Mouse (Mus musculus): ENCODE results near the gene 4930564D02Rik.

The 4930564D02Rik gene

GRCm38 (mm10) chr3:105066544-105066943 lies at the start of gene 4930564D02Rik:
4930564D02Rik (plus strand) TSS chr3:105066844.
- no peak for DNase-seq

GRCm38 (mm10) chr3:105017314-105017713 lies 49.3 kb upstream of the 4930564D02Rik start:
- DNase-seq, result no peak

- DNase-seq, result no peak
Measured at GRCm38 (mm10) chr3:105018085-105018782, 48.4 kb upstream of the 4930564D02Rik start.

- DNase-seq, result no peak
Measured at GRCm38 (mm10) chr3:105018783-105019105, 47.9 kb upstream of the 4930564D02Rik start.

GRCm38 (mm10) chr3:105019826-105020692 lies 46.6 kb upstream of the 4930564D02Rik start:
- no peak for DNase-seq

GRCm38 (mm10) chr3:105023371-105024005 lies 43.2 kb upstream of the 4930564D02Rik start:
- no peak for DNase-seq

- no peak for DNase-seq
Measured at GRCm38 (mm10) chr3:105036281-105036847, 30.3 kb upstream of the 4930564D02Rik start.

- no peak for DNase-seq
Measured at GRCm38 (mm10) chr3:105037240-105037770, 29.3 kb upstream of the 4930564D02Rik start.

GRCm38 (mm10) chr3:105040002-105040401 lies 26.6 kb upstream of the 4930564D02Rik start:
- DNase-seq, result no peak

GRCm38 (mm10) chr3:105040983-105041625 lies 25.5 kb upstream of the 4930564D02Rik start:
- no peak for DNase-seq

GRCm38 (mm10) chr3:105043746-105044145 lies 22.9 kb upstream of the 4930564D02Rik start:
- no peak for DNase-seq

- DNase-seq, result no peak
Measured at GRCm38 (mm10) chr3:105046870-105047269, 19.8 kb upstream of the 4930564D02Rik start.

- DNase-seq, result no peak
Measured at GRCm38 (mm10) chr3:105047616-105048015, 19.0 kb upstream of the 4930564D02Rik start.

GRCm38 (mm10) chr3:105049848-105050247 lies 16.8 kb upstream of the 4930564D02Rik start:
- DNase-seq, result no peak

- no peak for DNase-seq
Measured at GRCm38 (mm10) chr3:105051103-105051502, 15.5 kb upstream of the 4930564D02Rik start.

- DNase-seq, result no peak
Measured at GRCm38 (mm10) chr3:105052171-105052936, 14.3 kb upstream of the 4930564D02Rik start.

- DNase-seq, result peak; percentile 90 to 93
Measured at GRCm38 (mm10) chr3:105052937-105053697, 13.5 kb upstream of the 4930564D02Rik start, which contains the start of gene Cttnbp2nl. Cttnbp2nl (minus strand) TSS chr3:105053146.

- no peak for DNase-seq
Measured at GRCm38 (mm10) chr3:105053698-105054001, 13.0 kb upstream of the 4930564D02Rik start.

- no peak for DNase-seq
Measured at GRCm38 (mm10) chr3:105054952-105055351, 11.7 kb upstream of the 4930564D02Rik start.

GRCm38 (mm10) chr3:105055666-105056065 lies 11.0 kb upstream of the 4930564D02Rik start:
- no peak for DNase-seq

Data from thymus, postnatal 36 days (tissue).